Mouse (Mus musculus): ENCODE data around the gene Itpkb. TPM values are rescaled to one million over a fixed set of nuclear protein-coding genes. Genes with fewer than 3 reads are reported as not detected.

Itpkb gene
- polyA plus RNA-seq, 1 experiment from 2014 or later, result 11.2 TPM

- Histone ChIP-seq H3K4me3 (no peak overlapping the region), H3K36me3 (no peaks in the 10 kb centered on the region), H3K9me3 (no peaks in the 10 kb centered on the region), H3K9ac (no peak overlapping the region), H3K4me1 (peaks cover 23% of the 10 kb centered on the region), H3K27ac (peak overlapping the region; percentile 23; the same call in 1 of the 2 replicates), H3K4me2 (no peak overlapping the region), H3K27me3 (no peaks in the 10 kb centered on the region)
- WGBS, result 26% methylated on average over 4 of the region's 4 CpGs
- no peak; the same call in 1 of the 2 replicates for ATAC-seq (ENCODE audit: insufficient number of reproducible peaks, insufficient read depth, low FRiP score, low TSS enrichment, low read depth)
Measured at GRCm38 (mm10) chr1:180300997-180301396, 29.3 kb upstream of the Itpkb start.

GRCm38 (mm10) chr1:180302253-180303120 lies 27.8 kb upstream of the Itpkb start:
- Histone ChIP-seq H3K36me3 (no peaks in the 10 kb centered on the region), H3K4me3 (no peak overlapping the region), H3K4me1 (peaks cover 24% of the 10 kb centered on the region), H3K27me3 (no peaks in the 10 kb centered on the region), H3K27ac (no peak overlapping the region), H3K4me2 (no peak overlapping the region), H3K9ac (no peak overlapping the region), H3K9me3 (no peaks in the 10 kb centered on the region)
- 67% methylated on average over 12 of the region's 12 CpGs for WGBS
- no peak for ATAC-seq (ENCODE audit: insufficient number of reproducible peaks, insufficient read depth, low FRiP score, low TSS enrichment, low read depth)

- no peak for ATAC-seq (ENCODE audit: insufficient number of reproducible peaks, insufficient read depth, low FRiP score, low TSS enrichment, low read depth)
- no peak overlapping the region for H3K9ac ChIP-seq
- H3K27ac ChIP-seq, result no peak overlapping the region
- peaks cover 28% of the 10 kb centered on the region for H3K4me1 ChIP-seq
- H3K27me3 ChIP-seq, result no peaks in the 10 kb centered on the region
- H3K9me3 ChIP-seq, result no peaks in the 10 kb centered on the region
- H3K4me2 ChIP-seq, result no peak overlapping the region
- no peak overlapping the region for H3K4me3 ChIP-seq
- no peaks in the 10 kb centered on the region for H3K36me3 ChIP-seq
- 51% methylated on average over 5 of the region's 5 CpGs for WGBS
Measured at GRCm38 (mm10) chr1:180303600-180303999, 26.7 kb upstream of the Itpkb start.

GRCm38 (mm10) chr1:180306889-180307288 lies 23.4 kb upstream of the Itpkb start:
- no peak overlapping the region for H3K4me3 ChIP-seq
- H3K9me3 ChIP-seq, result no peaks in the 10 kb centered on the region
- no peak for ATAC-seq (ENCODE audit: insufficient number of reproducible peaks, insufficient read depth, low FRiP score, low TSS enrichment, low read depth)
- peaks cover 17% of the 10 kb centered on the region for H3K4me1 ChIP-seq
- no peak overlapping the region for H3K4me2 ChIP-seq
- 81% methylated on average over 9 of the region's 9 CpGs for WGBS
- H3K27me3 ChIP-seq, result no peaks in the 10 kb centered on the region
- H3K36me3 ChIP-seq, result no peaks in the 10 kb centered on the region
- H3K9ac ChIP-seq, result no peak overlapping the region
- no peak overlapping the region for H3K27ac ChIP-seq

- no peak for ATAC-seq (ENCODE audit: insufficient number of reproducible peaks, insufficient read depth, low FRiP score, low TSS enrichment, low read depth)
- H3K4me1 ChIP-seq, result peaks cover 25% of the 10 kb centered on the region
- H3K9me3 ChIP-seq, result no peaks in the 10 kb centered on the region
- WGBS, result 30% methylated on average over 2 of the region's 2 CpGs
- no peak overlapping the region; the same call in 1 of the 2 replicates for H3K27ac ChIP-seq
- no peak overlapping the region for H3K4me2 ChIP-seq
- H3K27me3 ChIP-seq, result no peaks in the 10 kb centered on the region
- H3K9ac ChIP-seq, result no peak overlapping the region
- no peak overlapping the region for H3K4me3 ChIP-seq
- no peaks in the 10 kb centered on the region for H3K36me3 ChIP-seq
Measured at GRCm38 (mm10) chr1:180307661-180308060, 22.6 kb upstream of the Itpkb start.

- 64% methylated on average over 4 of the region's 4 CpGs for WGBS
Measured at GRCm38 (mm10) chr1:180308897-180309296, 21.4 kb upstream of the Itpkb start.

GRCm38 (mm10) chr1:180312286-180312685 lies 18.0 kb upstream of the Itpkb start:
- H3K36me3 ChIP-seq, result no peaks in the 10 kb centered on the region
- no peak for ATAC-seq (ENCODE audit: insufficient number of reproducible peaks, insufficient read depth, low FRiP score, low TSS enrichment, low read depth)
- H3K9me3 ChIP-seq, result no peaks in the 10 kb centered on the region
- no peaks in the 10 kb centered on the region for H3K27me3 ChIP-seq
- no peak overlapping the region for H3K4me2 ChIP-seq
- WGBS, result 38% methylated on average over 6 of the region's 6 CpGs
- peaks cover 33% of the 10 kb centered on the region for H3K4me1 ChIP-seq
- no peak overlapping the region for H3K4me3 ChIP-seq
- no peak overlapping the region for H3K9ac ChIP-seq
- H3K27ac ChIP-seq, result 0 out of 2 replicates have a peak overlapping the region, but pooled peaks have one; percentile 58

More at GRCm38 (mm10) chr1:180308897-180309296, 21.4 kb upstream of the Itpkb start:
- Histone ChIP-seq H3K27ac (no peak overlapping the region), H3K4me1 (peaks cover 37% of the 10 kb centered on the region), H3K27me3 (no peaks in the 10 kb centered on the region), H3K9me3 (no peaks in the 10 kb centered on the region), H3K36me3 (no peaks in the 10 kb centered on the region), H3K4me3 (no peak overlapping the region), H3K4me2 (no peak overlapping the region), H3K9ac (no peak overlapping the region)
- no peak for ATAC-seq (ENCODE audit: insufficient number of reproducible peaks, insufficient read depth, low FRiP score, low TSS enrichment, low read depth)

GRCm38 (mm10) chr1:180312792-180313311 lies 17.4 kb upstream of the Itpkb start:
- H3K9me3 ChIP-seq, result no peaks in the 10 kb centered on the region
- H3K4me2 ChIP-seq, result peak overlapping the region; percentile 63; the same call in 1 of the 2 replicates
- no peak for ATAC-seq (ENCODE audit: insufficient number of reproducible peaks, insufficient read depth, low FRiP score, low TSS enrichment, low read depth)
- 0 out of 2 replicates have a peak overlapping the region, but pooled peaks have one; percentile 16 for H3K9ac ChIP-seq
- H3K27ac ChIP-seq, result peak overlapping the region; percentile 58
- no peaks in the 10 kb centered on the region for H3K36me3 ChIP-seq
- 35% methylated on average over 6 of the region's 6 CpGs for WGBS
- no peak overlapping the region for H3K4me3 ChIP-seq
- H3K27me3 ChIP-seq, result no peaks in the 10 kb centered on the region
- peaks cover 28% of the 10 kb centered on the region for H3K4me1 ChIP-seq

GRCm38 (mm10) chr1:180313517-180314440 lies 16.5 kb upstream of the Itpkb start:
- Histone ChIP-seq H3K9me3 (no peaks in the 10 kb centered on the region), H3K36me3 (no peaks in the 10 kb centered on the region), H3K4me3 (peak overlapping the region; percentile 35), H3K4me1 (peaks cover 23% of the 10 kb centered on the region), H3K4me2 (peak overlapping the region; percentile 63), H3K27me3 (no peaks in the 10 kb centered on the region), H3K9ac (peak overlapping the region; percentile 49; the same call in 1 of the 2 replicates), H3K27ac (no peak overlapping the region)
- WGBS, result 7% methylated on average over 20 of the region's 20 CpGs
- 0 out of 2 replicates have a peak, but pooled peaks have one; percentile 76 for ATAC-seq (ENCODE audit: insufficient number of reproducible peaks, insufficient read depth, low FRiP score, low TSS enrichment, low read depth)

GRCm38 (mm10) chr1:180314641-180315040 lies 15.6 kb upstream of the Itpkb start:
- no peak overlapping the region for H3K4me3 ChIP-seq
- WGBS, result 73% methylated on average over 11 of the region's 11 CpGs
- no peak overlapping the region for H3K4me2 ChIP-seq
- ATAC-seq (ENCODE audit: insufficient number of reproducible peaks, insufficient read depth, low FRiP score, low TSS enrichment, low read depth), result no peak
- no peaks in the 10 kb centered on the region for H3K9me3 ChIP-seq
- no peak overlapping the region for H3K9ac ChIP-seq
- H3K4me1 ChIP-seq, result peaks cover 24% of the 10 kb centered on the region
- no peaks in the 10 kb centered on the region for H3K36me3 ChIP-seq
- H3K27me3 ChIP-seq, result no peaks in the 10 kb centered on the region
- H3K27ac ChIP-seq, result no peak overlapping the region

- H3K27ac ChIP-seq, result no peak overlapping the region
- no peaks in the 10 kb centered on the region for H3K27me3 ChIP-seq
- no peak overlapping the region for H3K4me3 ChIP-seq
- WGBS, result 77% methylated on average over 3 of the region's 3 CpGs
- no peaks in the 10 kb centered on the region for H3K9me3 ChIP-seq
- peaks cover 28% of the 10 kb centered on the region for H3K4me1 ChIP-seq
- no peak for ATAC-seq (ENCODE audit: insufficient number of reproducible peaks, insufficient read depth, low FRiP score, low TSS enrichment, low read depth)
- no peaks in the 10 kb centered on the region for H3K36me3 ChIP-seq
- no peak overlapping the region for H3K4me2 ChIP-seq
- no peak overlapping the region for H3K9ac ChIP-seq
Measured at GRCm38 (mm10) chr1:180315127-180315526, 15.2 kb upstream of the Itpkb start.

Data from embryonic facial prominence, embryonic 13.5 days (tissue).